Mouse (Mus musculus): ENCODE data around the gene Ccr1.

DNA sequence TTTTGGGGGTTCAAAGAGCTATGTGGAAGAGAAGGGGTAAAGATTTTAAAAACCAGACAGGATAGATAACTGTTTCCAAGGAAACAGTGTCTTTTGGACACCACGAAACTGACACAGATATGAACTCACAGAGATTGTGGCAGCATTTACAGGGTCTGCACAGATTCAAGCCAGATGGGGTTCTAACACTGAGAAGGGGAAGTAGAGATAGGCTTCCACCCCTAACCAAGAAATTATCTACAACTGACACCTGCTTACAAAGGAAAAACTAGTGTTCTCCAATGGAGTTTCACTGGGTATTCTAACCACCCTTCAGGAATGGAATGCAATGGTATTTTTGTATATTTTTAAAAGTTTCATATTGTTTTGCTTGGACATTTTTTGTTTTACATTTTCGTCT is 47.6 kb upstream of the Ccr1 start:
- TF ChIP-seq CTCF (IDR thresholded peaks at IDR 0.05; ENCODE audit: extremely low read depth, insufficient read length, insufficient replicate concordance, low read depth, low read length) = no peak
- no peak for TF ChIP-seq POLR2A (IDR thresholded peaks at IDR 0.05; ENCODE audit: low read depth, low read length)
